Comparison of ENCODE assay signal across 24 mouse cellular contexts in the genomic region with DNA sequence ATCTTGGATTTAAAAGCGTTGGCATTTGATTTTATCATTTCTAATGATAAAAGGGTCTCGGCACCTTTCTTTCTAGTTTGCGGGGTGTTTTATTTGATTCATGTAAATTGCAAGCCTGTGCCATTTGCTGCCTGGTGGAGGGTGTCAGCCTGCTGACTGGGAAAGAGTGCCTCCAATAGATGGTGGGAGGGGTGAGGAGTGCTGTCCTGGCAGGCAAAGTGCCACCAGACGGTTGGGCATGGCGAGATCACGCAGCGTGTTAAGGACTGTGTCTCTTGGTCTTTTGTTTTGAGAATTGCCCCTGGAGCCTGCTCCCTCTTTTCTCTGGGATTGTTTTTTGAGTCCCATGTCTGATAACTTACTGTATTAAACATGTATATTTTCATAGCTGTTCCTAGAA. TPM values are rescaled to one million over a fixed set of nuclear protein-coding genes. Genes with fewer than 3 reads are reported as not detected.
DNase-seq lines count a peak whose midpoint lies in the region; ATAC-seq and TF ChIP-seq lines count a peak whose summit lies in the region.
"Had no signal": no experiment of that assay in that cellular context is flagged by ENCODE, and none has a peak within 500 bp of the region (broad histone marks: within the 10 kb centered on the region; RNA-seq: fewer than 3 reads in every experiment).

No protein-coding gene starts in this region.

- H3K36me3 ChIP-seq in midbrain, embryonic 13.5 days = 0 out of 2 replicates have a peak, but pooled peaks cover 3% of the 10 kb centered on the region
- H3K36me3 ChIP-seq: embryonic facial prominence, embryonic 15.5 days; heart, embryonic 12.5 days; lung, embryonic 15.5 days had no signal

- intact Hi-C loops in gastrocnemius, adult 2 months (cut with DNase I) = no loop called here
- intact Hi-C loops in gastrocnemius, postnatal 36 days (cut with DNase I) = no loop called here

- H3K9ac ChIP-seq in midbrain, embryonic 13.5 days (replicated peaks) = no peak overlapping the region
- H3K9ac ChIP-seq: embryonic facial prominence, embryonic 15.5 days; heart, embryonic 12.5 days; lung, embryonic 15.5 days had no signal

- peaks cover 3% of the 10 kb centered on the region for H3K27me3 ChIP-seq in midbrain, embryonic 13.5 days
- H3K27me3 ChIP-seq: embryonic facial prominence, embryonic 15.5 days; heart, embryonic 12.5 days; lung, embryonic 15.5 days had no signal

- whole genome bisulfite sequencing in midbrain, embryonic 13.5 days = 47% methylated on average over 7 of the region's 7 CpGs

- peak; percentile 27 for DNase-seq in heart, adult 11 months
- no peak for DNase-seq in heart, adult 18-20 months
- peak; percentile 91 to 94 for DNase-seq in cerebellum, postnatal 10 days
- no peak for DNase-seq in gastrocnemius, adult 2 months
- no peak for DNase-seq in ovary, postnatal 14 days (ENCODE audit: low spot score)
- DNase-seq in gastrocnemius, postnatal 36 days = no peak
- DNase-seq: gastrocnemius, postnatal 25 days; heart, postnatal 36 days; kidney, postnatal 25 days; thymus, postnatal 4 days had no signal

- H3K4me3 ChIP-seq in midbrain, embryonic 13.5 days (replicated peaks) = no peak overlapping the region
- no peak overlapping the region for H3K4me3 ChIP-seq in gastrocnemius, adult 2 months
- H3K4me3 ChIP-seq: embryonic facial prominence, embryonic 15.5 days; heart, embryonic 12.5 days; lung, embryonic 15.5 days; myocyte had no signal

- TF ChIP-seq CTCF in gastrocnemius, adult 2 months (IDR thresholded peaks at IDR 0.05) = no peak

- peak overlapping the region; percentile 58 for H3K27ac ChIP-seq in midbrain, embryonic 13.5 days
- H3K27ac ChIP-seq in gastrocnemius, adult 2 months = no peak overlapping the region
- H3K27ac ChIP-seq: embryonic facial prominence, embryonic 15.5 days; lung, embryonic 15.5 days had no signal

- ATAC-seq in cerebellum, adult (ENCODE audit: insufficient number of reproducible peaks, low FRiP score, low TSS enrichment) = peak; percentile 84
- ATAC-seq in midbrain, embryonic 13.5 days = no peak
- ATAC-seq: intestine, postnatal 0 days; Patski had no signal

- no peaks in the 10 kb centered on the region for H3K9me3 ChIP-seq in midbrain, embryonic 13.5 days
- H3K9me3 ChIP-seq: embryonic facial prominence, embryonic 15.5 days; heart, embryonic 12.5 days; lung, embryonic 15.5 days had no signal

- H3K4me1 ChIP-seq in midbrain, embryonic 13.5 days (replicated peaks) = peaks cover 35% of the 10 kb centered on the region
- H3K4me1 ChIP-seq: embryonic facial prominence, embryonic 15.5 days; lung, embryonic 15.5 days had no signal

- no peak overlapping the region for H3K4me2 ChIP-seq in midbrain, embryonic 13.5 days (replicated peaks)
- H3K4me2 ChIP-seq: embryonic facial prominence, embryonic 15.5 days; heart, embryonic 12.5 days; liver, embryonic 11.5 days; lung, embryonic 15.5 days had no signal

RNA-seq across cellular contexts. Expression of gene Gm39653, which starts 43.5 kb away (rescaled TPM):
- not detected for total RNA-seq in heart, adult 18-20 months (2021)
- polyA plus RNA-seq in midbrain, embryonic 13.5 days (2015; fragmentation: Nextera tagmentation; extraction: Ambion mirVana) = not detected in 2 replicates
- not detected for total RNA-seq in gastrocnemius, adult 2 months (2021)
- not detected for total RNA-seq in gastrocnemius, postnatal 36 days (2021)
- total RNA-seq: common myeloid progenitor, adult 5-6 weeks; gastrocnemius, postnatal 25 days; heart, postnatal 36 days; layer of hippocampus, postnatal 10 days; megakaryocyte, adult 5-6 weeks; neutrophil, adult 5-6 weeks had no signal
- polyA plus RNA-seq: embryonic facial prominence, embryonic 15.5 days; heart, embryonic 12.5 days; intestine, postnatal 0 days; liver, embryonic 11.5 days; lung, embryonic 15.5 days; myocyte; Patski; spleen, adult 2 months had no signal

Comparison
In these comparisons a context has a peak if more than half of its experiments do, and no peak if none do; other contexts are left out.
1. DNase-seq: peak in heart, adult 11 months (single experiment) and cerebellum, postnatal 10 days (2 of 2); none in heart, adult 18-20 months (0 of 2), gastrocnemius, adult 2 months (single experiment), ovary, postnatal 14 days (single experiment) and gastrocnemius, postnatal 36 days (0 of 2).